Mouse (Mus musculus) embryonic facial prominence, embryonic 14.5 days (tissue): ENCODE results near the gene Mrtfb. TPM values are rescaled to one million over a fixed set of nuclear protein-coding genes. Genes with fewer than 3 reads are reported as not detected.

Experiments
- ATAC-seq: fragments of 200-750 bp; cut with Nextera tagmentation; 2 replicates; pipeline ENCODE4 v1.8.0; 2017; ENCODE audit warnings: low read depth, moderate number of reproducible peaks, moderate TSS enrichment
- DNase-seq: peaks from one replicate; pipeline ENCODE4 v3.0.0-alpha.2; 2015; ENCODE audit warnings: low spot score
- H3K27ac ChIP-seq: fragments of 300-500 bp; sonication (generic); replicated peaks from 2 replicates; pipeline ENCODE4 v1.5.1; 2014; ENCODE audit warnings: low read depth, mild to moderate bottlenecking, low read length, moderate library complexity
- H3K27me3 ChIP-seq: fragments of 300-500 bp; sonication (generic); replicated peaks from 2 replicates; pipeline ENCODE4 v1.6.1; 2014; ENCODE audit warnings: low read length; ENCODE audit not compliant: control insufficient read depth, insufficient read depth
- H3K36me3 ChIP-seq: fragments of 300-500 bp; sonication (generic); 2 replicates; pipeline ENCODE4 v1.6.1; 2014; ENCODE audit warnings: low read length, mixed read lengths; ENCODE audit not compliant: control insufficient read depth, insufficient read depth
- H3K4me1 ChIP-seq: fragments of 300-500 bp; sonication (generic); 2 replicates; pipeline ENCODE4 v1.6.1; 2014; ENCODE audit warnings: antibody characterized with exemption, low read length; ENCODE audit not compliant: control insufficient read depth, insufficient read depth
- H3K4me2 ChIP-seq: fragments of 300-500 bp; sonication (generic); 2 replicates; pipeline ENCODE4 v1.6.1; 2014; ENCODE audit warnings: low read depth, mild to moderate bottlenecking, low read length, moderate library complexity, mixed read lengths
- H3K4me3 ChIP-seq: fragments of 300-500 bp; sonication (generic); 2 replicates; pipeline ENCODE4 v1.5.1; 2014; ENCODE audit warnings: low read depth, mild to moderate bottlenecking, low read length
- H3K9ac ChIP-seq: fragments of 300-500 bp; sonication (generic); 2 replicates; pipeline ENCODE4 v1.6.1; 2014; ENCODE audit warnings: low read depth, mild to moderate bottlenecking, low read length, moderate library complexity, mixed read lengths
- H3K9me3 ChIP-seq: fragments of 300-500 bp; sonication (generic); 2 replicates; pipeline ENCODE4 v1.6.1; 2016; ENCODE audit warnings: low read length; ENCODE audit not compliant: control insufficient read depth
- WGBS: fragments of 180-500 bp; shearing (Covaris S2); extraction: QIAGEN DNeasy Blood & Tissue Kit; methylation state at CpG from one replicate; pipeline ENCODE4 v1.1.7; 2014; 5-methylcytosine and 5-hydroxymethylcytosine counted together
- polyA plus RNA-seq: library from polyadenylated mRNA; unstranded; fragments of >200 nt; fragmentation: Nextera tagmentation; extraction: Ambion mirVana; gene quantifications from 2 replicates; pipeline ENCODE4 v1.2.1, GENCODE M21; 2014

Gene Mrtfb
- polyA plus RNA-seq, 1 experiment from 2014 or later: 22.5 TPM

DNA sequence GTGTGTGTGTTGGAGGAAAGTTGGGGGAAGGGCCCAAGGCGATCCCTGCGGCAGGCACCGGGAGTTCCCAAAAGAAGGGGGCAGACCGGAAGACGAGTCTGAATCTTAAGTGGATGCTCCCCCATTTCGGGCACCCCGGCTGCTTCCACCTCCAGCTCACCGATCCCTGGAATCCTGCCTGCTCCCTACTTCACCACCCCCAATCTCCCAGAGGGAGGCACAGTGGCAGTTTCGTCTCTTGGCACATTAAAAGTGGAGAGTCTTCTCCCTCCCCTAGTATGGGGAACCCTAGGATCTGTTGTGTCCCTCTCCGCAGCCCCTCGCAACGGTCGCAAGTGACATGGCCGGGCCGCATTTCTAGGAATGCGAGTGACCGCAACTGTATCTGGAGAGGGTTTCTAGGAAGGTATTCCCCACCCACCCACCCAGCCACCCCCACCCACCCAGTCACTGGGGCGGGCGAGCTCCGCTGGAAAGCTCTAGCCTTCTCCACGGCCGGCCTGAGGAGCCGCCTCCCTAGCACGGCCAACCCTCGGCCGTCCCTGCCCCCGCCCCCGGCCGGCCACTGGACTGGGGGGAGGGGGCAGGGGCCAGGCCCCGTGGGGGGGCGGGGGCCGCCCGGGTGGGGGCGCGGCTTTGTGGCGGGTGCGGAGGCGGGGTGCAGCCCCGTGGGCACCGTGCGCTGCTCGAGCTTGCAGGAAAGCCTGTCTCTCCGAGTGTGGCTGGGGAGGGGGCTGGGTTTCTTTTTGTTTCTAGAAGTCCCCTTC, 191.2 kb downstream of the Mrtfb start:
- ATAC-seq: peak; percentile 70
- WGBS: under 1% methylated on average over 14 of the region's 43 CpGs
- Histone ChIP-seq H3K4me2 (peak overlapping the region; percentile 97), H3K9me3 (no peaks in the 10 kb centered on the region), H3K27me3 (peaks cover 15% of the 10 kb centered on the region), H3K9ac (peak overlapping the region; percentile 83), H3K4me3 (peak overlapping the region; percentile 77), H3K36me3 (no peaks in the 10 kb centered on the region), H3K4me1 (peaks cover 19% of the 10 kb centered on the region), H3K27ac (peak overlapping the region; percentile 67)
- peak; percentile 55 for DNase-seq

- peak overlapping the region; percentile 77 for H3K4me3 ChIP-seq
- under 1% methylated on average over 36 of the region's 52 CpGs for WGBS
- ATAC-seq (peak; percentile 44), DNase-seq (peak; percentile 36)
- peak overlapping the region; percentile 83 for H3K9ac ChIP-seq
- H3K27ac ChIP-seq: peak overlapping the region; percentile 67
- H3K27me3 ChIP-seq: peaks cover 15% of the 10 kb centered on the region
- no peaks in the 10 kb centered on the region for H3K9me3 ChIP-seq
- H3K4me1 ChIP-seq: peaks cover 19% of the 10 kb centered on the region
- H3K36me3 ChIP-seq: no peaks in the 10 kb centered on the region
- H3K4me2 ChIP-seq: peak overlapping the region; percentile 97
Measured at GRCm38 (mm10) chr16:13448051-13448705, 191.9 kb downstream of the Mrtfb start.

DNA sequence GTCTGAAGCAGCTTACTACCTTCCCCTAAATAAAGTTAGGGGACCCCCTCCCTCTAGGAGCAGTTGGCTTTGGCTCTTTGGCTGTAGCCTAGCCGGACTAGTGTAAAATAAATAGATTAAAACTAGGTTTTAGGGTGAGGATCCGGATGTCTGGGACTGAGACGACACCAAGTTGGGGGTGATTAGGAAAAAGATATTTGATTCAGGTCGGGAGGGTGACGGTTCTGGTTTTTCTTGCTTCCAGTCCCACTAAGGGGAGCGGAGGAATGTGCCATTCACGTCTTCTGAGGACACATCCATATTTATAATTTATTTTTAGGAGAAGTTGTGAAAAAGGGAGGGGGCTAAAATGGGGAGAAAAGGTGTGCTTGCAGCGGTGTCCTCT, 192.4 kb downstream of the Mrtfb start:
- Histone ChIP-seq H3K4me1 (peaks cover 19% of the 10 kb centered on the region), H3K4me2 (peak overlapping the region; percentile 97), H3K9me3 (no peaks in the 10 kb centered on the region), H3K27me3 (peaks cover 15% of the 10 kb centered on the region), H3K4me3 (peak overlapping the region; percentile 77), H3K9ac (peak overlapping the region; percentile 83), H3K36me3 (no peaks in the 10 kb centered on the region), H3K27ac (no peak overlapping the region; the same call in 1 of the 2 replicates)
- ATAC-seq: no peak
- peak; percentile 21 for DNase-seq
- WGBS: 10% methylated on average over 8 of the region's 8 CpGs

DNA sequence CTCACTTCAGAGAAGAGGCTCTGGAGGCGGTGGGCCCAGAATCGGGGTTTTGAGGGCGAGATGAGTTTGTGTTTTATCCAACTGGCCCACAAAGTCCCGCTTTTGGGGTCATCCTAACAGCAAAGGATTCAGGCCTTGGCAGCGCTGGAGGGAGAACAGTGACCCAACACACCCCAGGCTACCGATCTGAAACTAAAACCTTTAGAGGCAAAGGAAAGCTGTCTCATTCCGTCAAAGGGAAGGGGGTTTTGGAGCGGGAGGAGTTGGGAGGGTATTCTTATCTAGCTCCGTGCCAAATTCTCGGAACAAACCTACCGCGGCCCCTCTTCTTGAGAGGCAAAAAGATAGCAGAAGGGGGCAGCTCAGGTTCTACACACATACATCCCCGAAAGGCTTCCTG, 193.2 kb downstream of the Mrtfb start:
- no peak overlapping the region for H3K27ac ChIP-seq
- 23% methylated on average over 13 of the region's 13 CpGs for whole genome bisulfite sequencing
- H3K4me3 ChIP-seq: peak overlapping the region; percentile 77
- peak overlapping the region; percentile 45; the same call in 1 of the 2 replicates for H3K9ac ChIP-seq
- no peak for ATAC-seq
- H3K9me3 ChIP-seq: no peaks in the 10 kb centered on the region
- peak overlapping the region; percentile 97 for H3K4me2 ChIP-seq
- no peak for DNase-seq
- H3K36me3 ChIP-seq: no peaks in the 10 kb centered on the region
- peaks cover 15% of the 10 kb centered on the region for H3K27me3 ChIP-seq
- H3K4me1 ChIP-seq: peaks cover 23% of the 10 kb centered on the region

- Histone ChIP-seq H3K4me1 (peaks cover 24% of the 10 kb centered on the region), H3K9ac (no peak overlapping the region), H3K4me2 (no peak overlapping the region), H3K27ac (no peak overlapping the region), H3K36me3 (no peaks in the 10 kb centered on the region), H3K4me3 (no peak overlapping the region), H3K27me3 (peaks cover 15% of the 10 kb centered on the region), H3K9me3 (no peaks in the 10 kb centered on the region)
- no peak for DNase-seq
- ATAC-seq: no peak
- 43% methylated on average over 7 of the region's 7 CpGs for WGBS
Measured at GRCm38 (mm10) chr16:13450831-13451230, 194.6 kb downstream of the Mrtfb start.

- ATAC-seq: no peak
- WGBS: 72% methylated on average over 4 of the region's 4 CpGs
- DNase-seq: no peak
- Histone ChIP-seq H3K9ac (no peak overlapping the region), H3K4me3 (no peak overlapping the region), H3K27ac (no peak overlapping the region), H3K27me3 (peaks cover 15% of the 10 kb centered on the region), H3K4me1 (peaks cover 21% of the 10 kb centered on the region), H3K9me3 (no peaks in the 10 kb centered on the region), H3K4me2 (no peak overlapping the region), H3K36me3 (no peaks in the 10 kb centered on the region)
Measured at GRCm38 (mm10) chr16:13451991-13452390, 195.7 kb downstream of the Mrtfb start.

DNA sequence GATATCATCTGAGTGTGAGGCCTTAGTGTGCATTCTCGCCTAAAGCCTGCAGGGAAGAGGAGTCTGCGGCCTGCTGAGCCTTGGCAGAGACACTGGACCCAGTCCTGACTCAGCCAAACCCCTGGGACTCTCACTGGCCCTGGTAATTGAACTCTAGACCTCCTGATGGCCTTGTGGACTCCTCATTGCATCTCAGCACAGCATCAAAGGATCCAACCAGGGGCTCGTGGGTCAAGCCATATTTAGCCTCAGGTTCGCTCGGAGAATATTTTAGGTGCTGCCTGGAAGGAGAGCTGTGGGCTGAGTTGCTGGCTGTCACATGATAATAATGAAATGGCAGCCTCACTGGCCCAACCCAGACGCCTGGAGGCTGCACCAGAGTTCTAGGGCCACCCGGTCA, 196.4 kb downstream of the Mrtfb start:
- Histone ChIP-seq H3K9me3 (no peaks in the 10 kb centered on the region), H3K4me1 (peaks cover 21% of the 10 kb centered on the region), H3K4me3 (no peak overlapping the region), H3K4me2 (no peak overlapping the region), H3K9ac (no peak overlapping the region), H3K27ac (no peak overlapping the region), H3K36me3 (no peaks in the 10 kb centered on the region), H3K27me3 (peaks cover 15% of the 10 kb centered on the region)
- ATAC-seq: no peak
- 87% methylated on average over 7 of the region's 7 CpGs for WGBS
- no peak for DNase-seq

DNA sequence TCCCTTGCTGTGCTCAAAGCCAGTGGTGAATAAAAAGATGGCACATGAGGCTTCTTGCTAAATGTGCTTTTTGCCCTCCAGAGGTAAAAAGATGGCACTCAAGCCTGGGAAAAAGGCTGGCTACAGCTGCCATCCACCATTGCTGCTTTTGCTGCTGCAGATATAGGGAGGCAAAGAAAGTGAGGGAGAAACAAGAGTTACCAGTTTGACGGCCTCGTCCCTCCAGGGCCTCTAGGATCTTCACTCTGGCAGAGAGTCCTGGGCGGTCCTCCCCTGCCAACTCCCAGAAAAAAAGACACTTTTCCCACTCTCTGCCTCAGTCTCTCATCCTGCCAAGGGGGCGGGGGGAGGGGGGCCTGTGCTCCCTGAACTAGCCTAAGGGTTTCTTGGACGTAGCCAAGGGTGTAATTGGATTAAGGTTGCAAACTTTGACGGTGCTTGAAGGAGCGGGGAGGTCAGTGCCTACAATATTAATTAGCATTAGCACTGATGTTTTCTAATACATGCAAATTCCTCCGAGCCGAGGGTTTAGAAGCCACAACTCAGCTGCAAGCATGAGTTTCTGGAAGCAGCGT, 197.8 kb downstream of the Mrtfb start:
- Histone ChIP-seq H3K27me3 (peaks cover 6% of the 10 kb centered on the region), H3K4me3 (no peak overlapping the region), H3K4me1 (peaks cover 12% of the 10 kb centered on the region), H3K9ac (0 out of 2 replicates have a peak overlapping the region, but pooled peaks have one; percentile 17), H3K9me3 (no peaks in the 10 kb centered on the region), H3K4me2 (no peak overlapping the region), H3K27ac (no peak overlapping the region; the same call in 1 of the 2 replicates), H3K36me3 (no peaks in the 10 kb centered on the region)
- WGBS: 29% methylated on average over 10 of the region's 10 CpGs
- peak; percentile 72 for DNase-seq
- ATAC-seq: peak; percentile 60
